Mouse (Mus musculus) myocyte (in vitro differentiated cells): ENCODE results near the gene Zmat5.

ENCODE experiments used
- CEBPB ChIP-seq: IDR thresholded peaks from 2 replicates; pipeline ENCODE4 v1.6.1; 2011; ENCODE audit warnings: mild to moderate bottlenecking, moderate library complexity; ENCODE audit not compliant: poor library complexity, insufficient read depth, severe bottlenecking
- E2F4 ChIP-seq: IDR thresholded peaks from one replicate; pipeline ENCODE4 v1.6.1; 2011; ENCODE audit warnings: mild to moderate bottlenecking, control low read depth, moderate library complexity; ENCODE audit not compliant: insufficient read depth
- MYOD1 ChIP-seq, 3 experiments: IDR thresholded peaks; one replicate each; pipeline ENCODE4 v1.6.1; 2011; ENCODE audit warnings: control low read depth in 2 of 3, low read depth in 2 of 3, mild to moderate bottlenecking in 2 of 3, moderate library complexity in 1 of 3; ENCODE audit not compliant: insufficient read length in 2 of 3, control insufficient read depth in 1 of 3
- MYOG ChIP-seq, 3 experiments: IDR thresholded peaks; one replicate each; pipeline ENCODE4 v1.6.1; 2011; ENCODE audit warnings: control low read depth in 2 of 3, low read depth in 2 of 3, mild to moderate bottlenecking in 2 of 3; ENCODE audit not compliant: insufficient read length in 2 of 3, control insufficient read depth in 1 of 3, insufficient read depth in 1 of 3
- POLR2A ChIP-seq: IDR thresholded peaks from one replicate; pipeline ENCODE4 v1.6.1; 2011; ENCODE audit warnings: low read depth, mild to moderate bottlenecking, control low read depth, moderate library complexity; ENCODE audit not compliant: insufficient read length
- POLR2AphosphoS2 ChIP-seq: IDR thresholded peaks from one replicate; pipeline ENCODE4 v1.6.1; 2011; ENCODE audit warnings: low read depth, control low read depth; ENCODE audit not compliant: insufficient read length
- SRF ChIP-seq: IDR thresholded peaks from one replicate; pipeline ENCODE4 v1.6.1; 2011; ENCODE audit warnings: low read depth; ENCODE audit not compliant: control insufficient read depth, insufficient read length
- USF1 ChIP-seq: IDR thresholded peaks from one replicate; pipeline ENCODE4 v1.6.1; 2011; ENCODE audit warnings: low read depth, mild to moderate bottlenecking, control low read depth, moderate library complexity

DNA sequence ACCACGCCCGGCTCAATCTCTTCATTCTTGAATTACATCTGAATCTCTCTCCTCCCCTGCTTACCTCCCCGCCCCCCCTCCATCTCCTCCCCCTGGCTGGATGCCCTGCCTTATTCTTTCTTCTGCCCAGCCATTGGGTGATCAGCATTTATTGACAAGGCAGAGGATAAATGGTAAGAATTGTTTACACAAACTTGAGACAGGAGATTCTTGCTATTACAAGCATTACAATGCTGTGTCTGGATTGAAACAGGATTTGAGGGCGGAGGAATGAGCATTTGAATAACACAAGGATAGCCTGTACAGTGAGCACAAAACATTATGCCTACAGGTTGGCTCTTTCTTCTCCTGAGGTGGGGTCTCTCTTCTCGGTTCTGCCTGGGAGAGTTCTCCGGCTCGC is 14.1 kb upstream of the Zmat5 start:
- TF ChIP-seq SRF = no peak
- no peak for TF ChIP-seq MYOD1 (IDR thresholded peaks at IDR 0.05; ENCODE audit: control insufficient read depth in 1 of 3, insufficient read length in 2 of 3, low read depth in 2 of 3)
- TF ChIP-seq POLR2A = no peak
- TF ChIP-seq USF1 = no peak
- no peak for TF ChIP-seq E2F4
- no peak for TF ChIP-seq POLR2AphosphoS2
- TF ChIP-seq CEBPB = no peak
- TF ChIP-seq MYOG (IDR thresholded peaks at IDR 0.05; ENCODE audit: control insufficient read depth in 1 of 3, insufficient read depth in 1 of 3, insufficient read length in 2 of 3, low read depth in 2 of 3) = no peak
